Mouse (Mus musculus) neutrophil, adult 83 days (primary cell): ENCODE results near the gene Kcnj9. TPM values are rescaled to one million over a fixed set of nuclear protein-coding genes. Genes with fewer than 3 reads are reported as not detected.

Experiments used
- total RNA-seq, 2 experiments: library from RNA; stranded (reverse); gene quantifications; one replicate each; pipeline ENCODE4 v1.2.4; 2023

Kcnj9 gene
- not detected for total RNA-seq

DNA sequence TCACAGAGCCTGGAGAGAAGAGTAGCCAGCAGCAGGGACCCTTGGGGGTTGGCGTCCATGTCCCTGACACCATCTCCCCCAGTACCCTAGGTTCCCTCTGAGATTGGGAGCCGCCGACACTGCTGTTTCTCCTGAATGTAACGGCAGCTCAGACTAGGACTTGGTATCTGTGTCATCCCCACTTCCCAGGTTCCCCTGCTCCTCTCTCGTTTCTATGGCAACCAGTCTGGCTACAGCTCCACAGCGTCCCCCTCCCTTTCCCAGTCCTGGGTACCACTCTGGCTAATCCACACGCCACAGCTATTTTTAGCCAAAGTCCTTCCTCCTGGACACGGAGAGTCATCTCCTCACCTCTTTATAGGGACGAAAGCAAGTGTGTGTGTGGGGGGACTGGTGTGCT, at the start of gene Kcnj9:
Kcnj9 (minus strand) TSS at position 188 of the 400 bp plus-strand sequence.

GRCm38 (mm10) chr1:172376198-172376667, 47.1 kb upstream of the Kcnj9 start, which contains the start of gene Pigm:
Pigm (plus strand) TSS chr1:172376546.

GRCm38 (mm10) chr1:172340729-172341321, 11.7 kb upstream of the Kcnj9 start, which contains the start of gene Kcnj10:
Kcnj10 (plus strand) TSS chr1:172341210.

GRCm38 (mm10) chr1:172297611-172298537, 31.2 kb downstream of the Kcnj9 start, which contains the start of gene Atp1a2:
Atp1a2 (minus strand) TSS chr1:172298064.

Other genes starting within 250 kb of the Kcnj9 start
- 100 to 1,000 TPM; 112 to 123 TPM for gene Copa, start 246.8 kb downstream of the Kcnj9 start, total RNA-seq
- 10 to 100 TPM; 82.2 to 85.8 TPM for gene Ncstn, start 246.5 kb downstream of the Kcnj9 start, total RNA-seq
- 10 to 100 TPM; 29.5 to 34.0 TPM for gene Pex19, start 202.6 kb downstream of the Kcnj9 start, total RNA-seq
- 10 to 100 TPM; 48.5 to 55.6 TPM for gene Dcaf8, start 181.2 kb downstream of the Kcnj9 start, total RNA-seq
- 1 to 10 TPM; 6.4 to 6.6 TPM for gene Pea15a, start 122.5 kb downstream of the Kcnj9 start, total RNA-seq
- gene Casq1, start 109.5 kb downstream of the Kcnj9 start, total RNA-seq: not detected
- gene Atp1a4, start 70.9 kb downstream of the Kcnj9 start, total RNA-seq: not detected
- 10 to 100 TPM; 23.1 to 24.0 TPM for gene Igsf8, start 67.7 kb downstream of the Kcnj9 start, total RNA-seq
- gene Atp1a2, start 31.3 kb downstream of the Kcnj9 start, total RNA-seq: not detected
- gene Kcnj10, start 11.9 kb upstream of the Kcnj9 start, total RNA-seq: 1 to 10 TPM; 1.6 to 3.3 TPM
- 10 to 100 TPM; 15.4 to 15.9 TPM for gene Pigm, start 47.2 kb upstream of the Kcnj9 start, total RNA-seq
- under 1 TPM; 0.61 to 0.84 TPM for gene Slamf9, start 146.0 kb upstream of the Kcnj9 start, total RNA-seq
- gene Igsf9, start 152.5 kb upstream of the Kcnj9 start, total RNA-seq: under 1 TPM; 0.33 to 0.70 TPM
- gene Tagln2, start 170.7 kb upstream of the Kcnj9 start, total RNA-seq: 100 to 1,000 TPM; 208 to 209 TPM
- under 1 TPM in 1 of 2 experiments, not detected in 1; 0.64 TPM for gene Cfap45, start 191.5 kb upstream of the Kcnj9 start, total RNA-seq
- gene Vsig8, start 226.6 kb upstream of the Kcnj9 start, total RNA-seq: not detected